Mouse (Mus musculus): ENCODE measurements around the gene Ptprn2. TPM values are rescaled to one million over a fixed set of nuclear protein-coding genes. Genes with fewer than 3 reads are reported as not detected.

Gene Ptprn2
- polyA plus RNA-seq, 1 experiment from 2014 or later, result 0.08 TPM

DNA sequence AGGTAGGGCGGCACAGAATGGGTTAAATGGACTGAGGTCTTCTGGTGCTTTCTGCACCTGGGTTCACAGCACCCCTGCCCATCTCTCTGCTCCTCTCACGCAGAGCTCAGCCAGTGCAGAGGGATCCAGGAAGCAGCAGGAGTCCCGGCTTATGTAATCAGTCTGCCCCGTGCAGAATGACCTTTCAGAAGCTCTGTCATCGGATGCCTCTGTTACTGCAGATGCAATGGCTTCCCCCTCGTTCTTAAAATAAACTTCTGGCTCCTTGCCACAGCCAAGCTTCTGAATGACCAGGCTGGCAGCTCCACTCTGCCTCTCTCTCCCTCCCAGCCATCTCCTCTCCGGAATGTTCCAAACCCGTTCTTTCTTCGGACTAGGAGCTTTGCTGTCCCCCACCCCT lies 714.6 kb downstream of the Ptprn2 start:
- Histone ChIP-seq H3K4me3 (ENCODE audit: low read length) (no peak overlapping the region), H3K36me3 (ENCODE audit: control insufficient read depth, insufficient read depth, low read length) (no peaks in the 10 kb centered on the region), H3K4me2 (replicated peaks; ENCODE audit: low read depth, low read length) (no peak overlapping the region), H3K27ac (ENCODE audit: low read depth, low read length) (no peak overlapping the region), H3K4me1 (ENCODE audit: control insufficient read depth, insufficient read depth, low read length) (no peaks in the 10 kb centered on the region), H3K27me3 (ENCODE audit: control insufficient read depth, insufficient read depth, low read length) (no peaks in the 10 kb centered on the region; the same call in 1 of the 2 replicates), H3K9me3 (ENCODE audit: control insufficient read depth, low read length) (no peaks in the 10 kb centered on the region), H3K9ac (ENCODE audit: low read depth, low read length) (no peak overlapping the region)
- peak; percentile 73 for ATAC-seq (ENCODE audit: low FRiP score, low TSS enrichment)
- WGBS, result 20% methylated on average over 9 of the region's 9 CpGs

- no peaks in the 10 kb centered on the region; the same call in 1 of the 2 replicates for H3K27me3 ChIP-seq (ENCODE audit: control insufficient read depth, insufficient read depth, low read length)
- peak; percentile 39; the same call in 1 of the 2 replicates for ATAC-seq (ENCODE audit: low FRiP score, low TSS enrichment)
- no peaks in the 10 kb centered on the region for H3K4me1 ChIP-seq (ENCODE audit: control insufficient read depth, insufficient read depth, low read length)
- no peak overlapping the region for H3K4me2 ChIP-seq (replicated peaks; ENCODE audit: low read depth, low read length)
- no peak overlapping the region for H3K9ac ChIP-seq (ENCODE audit: low read depth, low read length)
- H3K36me3 ChIP-seq (ENCODE audit: control insufficient read depth, insufficient read depth, low read length), result no peaks in the 10 kb centered on the region
- H3K27ac ChIP-seq (ENCODE audit: low read depth, low read length), result no peak overlapping the region
- no peaks in the 10 kb centered on the region for H3K9me3 ChIP-seq (ENCODE audit: control insufficient read depth, low read length)
- H3K4me3 ChIP-seq (ENCODE audit: low read length), result no peak overlapping the region
- whole genome bisulfite sequencing, result 45% methylated on average over 5 of the region's 5 CpGs
These were observed 715.1 kb downstream of the Ptprn2 start for GRCm38 (mm10) chr12:117200590-117200989.

GRCm38 (mm10) chr12:117203506-117203905 lies 718.0 kb downstream of the Ptprn2 start:
- WGBS, result 59% methylated on average over 7 of the region's 7 CpGs
- no peak overlapping the region for H3K4me2 ChIP-seq (replicated peaks; ENCODE audit: low read depth, low read length)
- H3K36me3 ChIP-seq (ENCODE audit: control insufficient read depth, insufficient read depth, low read length), result no peaks in the 10 kb centered on the region
- no peaks in the 10 kb centered on the region for H3K9me3 ChIP-seq (ENCODE audit: control insufficient read depth, low read length)
- H3K4me3 ChIP-seq (ENCODE audit: low read length), result no peak overlapping the region
- no peak for ATAC-seq (ENCODE audit: low FRiP score, low TSS enrichment)
- no peak overlapping the region for H3K27ac ChIP-seq (ENCODE audit: low read depth, low read length)
- H3K27me3 ChIP-seq (ENCODE audit: control insufficient read depth, insufficient read depth, low read length), result no peaks in the 10 kb centered on the region
- H3K9ac ChIP-seq (ENCODE audit: low read depth, low read length), result no peak overlapping the region
- H3K4me1 ChIP-seq (ENCODE audit: control insufficient read depth, insufficient read depth, low read length), result no peaks in the 10 kb centered on the region

- Histone ChIP-seq H3K27me3 (ENCODE audit: control insufficient read depth, insufficient read depth, low read length) (no peaks in the 10 kb centered on the region), H3K36me3 (ENCODE audit: control insufficient read depth, insufficient read depth, low read length) (no peaks in the 10 kb centered on the region), H3K4me2 (replicated peaks; ENCODE audit: low read depth, low read length) (no peak overlapping the region), H3K27ac (ENCODE audit: low read depth, low read length) (no peak overlapping the region), H3K4me1 (ENCODE audit: control insufficient read depth, insufficient read depth, low read length) (no peaks in the 10 kb centered on the region), H3K9ac (ENCODE audit: low read depth, low read length) (no peak overlapping the region), H3K9me3 (ENCODE audit: control insufficient read depth, low read length) (no peaks in the 10 kb centered on the region), H3K4me3 (ENCODE audit: low read length) (no peak overlapping the region)
- ATAC-seq (ENCODE audit: low FRiP score, low TSS enrichment), result no peak
These were observed 719.4 kb downstream of the Ptprn2 start for GRCm38 (mm10) chr12:117204905-117205304.

DNA sequence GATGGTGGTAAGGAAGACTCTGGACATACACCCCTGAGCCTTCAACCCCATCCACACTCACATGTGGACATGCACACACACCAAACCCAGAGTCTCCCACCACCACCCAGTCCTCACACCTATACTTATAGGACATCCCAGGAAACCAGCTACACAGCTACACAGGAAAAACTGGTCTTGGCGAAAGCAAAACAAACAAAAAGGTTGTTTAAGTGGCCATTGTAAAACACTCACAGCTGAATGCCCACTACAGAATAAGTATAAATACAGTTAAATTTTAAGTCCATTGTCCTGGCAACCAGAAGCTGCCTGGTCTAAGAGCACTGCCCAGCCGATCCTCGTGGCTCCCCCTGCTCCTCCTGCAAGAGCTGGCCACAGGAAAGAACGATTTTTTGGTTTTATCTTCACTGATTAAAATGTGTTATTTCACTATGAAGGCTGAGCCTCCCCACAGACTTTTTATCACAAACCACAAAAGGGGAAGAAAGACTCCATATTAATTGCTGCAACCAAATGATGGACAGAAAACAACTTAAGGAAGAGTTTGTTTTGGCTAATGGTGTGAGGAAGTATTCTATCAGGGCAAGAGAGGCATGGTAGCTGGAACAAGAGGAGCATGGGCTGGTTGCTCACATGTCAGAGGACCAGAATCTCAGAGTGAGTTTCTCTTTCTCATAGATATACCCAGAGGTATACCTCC lies 722.1 kb downstream of the Ptprn2 start:
- ATAC-seq (ENCODE audit: low FRiP score, low TSS enrichment), result no peak
- Histone ChIP-seq H3K4me2 (replicated peaks; ENCODE audit: low read depth, low read length) (no peak overlapping the region), H3K27me3 (ENCODE audit: control insufficient read depth, insufficient read depth, low read length) (no peaks in the 10 kb centered on the region), H3K4me3 (ENCODE audit: low read length) (no peak overlapping the region), H3K36me3 (ENCODE audit: control insufficient read depth, insufficient read depth, low read length) (no peaks in the 10 kb centered on the region), H3K4me1 (ENCODE audit: control insufficient read depth, insufficient read depth, low read length) (no peaks in the 10 kb centered on the region), H3K9me3 (ENCODE audit: control insufficient read depth, low read length) (no peaks in the 10 kb centered on the region), H3K9ac (ENCODE audit: low read depth, low read length) (no peak overlapping the region), H3K27ac (ENCODE audit: low read depth, low read length) (no peak overlapping the region)
- 73% methylated on average over 4 of the region's 4 CpGs for WGBS

GRCm38 (mm10) chr12:117210467-117210866 lies 724.9 kb downstream of the Ptprn2 start:
- no peak overlapping the region for H3K9ac ChIP-seq (ENCODE audit: low read depth, low read length)
- H3K4me3 ChIP-seq (ENCODE audit: low read length), result no peak overlapping the region
- no peak overlapping the region for H3K4me2 ChIP-seq (replicated peaks; ENCODE audit: low read depth, low read length)
- no peaks in the 10 kb centered on the region for H3K4me1 ChIP-seq (ENCODE audit: control insufficient read depth, insufficient read depth, low read length)
- H3K27me3 ChIP-seq (ENCODE audit: control insufficient read depth, insufficient read depth, low read length), result no peaks in the 10 kb centered on the region
- no peaks in the 10 kb centered on the region for H3K9me3 ChIP-seq (ENCODE audit: control insufficient read depth, low read length)
- no peak for ATAC-seq (ENCODE audit: low FRiP score, low TSS enrichment)
- H3K27ac ChIP-seq (ENCODE audit: low read depth, low read length), result no peak overlapping the region
- 89% methylated on average over 4 of the region's 4 CpGs for WGBS
- H3K36me3 ChIP-seq (ENCODE audit: control insufficient read depth, insufficient read depth, low read length), result no peaks in the 10 kb centered on the region

DNA sequence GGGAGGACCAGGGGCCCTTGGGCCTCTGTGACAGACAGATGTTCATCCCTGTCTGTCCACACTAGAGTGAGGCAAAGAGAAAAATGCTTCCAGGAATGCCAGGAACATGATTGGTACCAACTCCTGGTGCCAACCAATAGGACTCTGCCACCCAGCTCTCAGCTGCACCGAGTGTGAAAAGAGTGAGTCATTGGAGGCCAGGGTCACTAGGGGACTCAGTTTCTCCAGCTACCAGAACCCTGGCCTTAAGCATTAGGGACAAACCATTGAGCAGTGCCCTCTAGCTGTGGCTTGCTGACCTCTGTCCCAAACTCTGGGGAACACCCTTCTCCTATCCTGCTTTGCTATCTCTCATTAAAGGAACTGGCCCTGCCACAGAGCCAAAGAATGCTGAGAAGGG lies 728.0 kb downstream of the Ptprn2 start:
- Histone ChIP-seq H3K4me3 (ENCODE audit: low read length) (no peak overlapping the region), H3K9me3 (ENCODE audit: control insufficient read depth, low read length) (no peaks in the 10 kb centered on the region), H3K9ac (ENCODE audit: low read depth, low read length) (no peak overlapping the region), H3K4me1 (ENCODE audit: control insufficient read depth, insufficient read depth, low read length) (no peaks in the 10 kb centered on the region), H3K27ac (ENCODE audit: low read depth, low read length) (no peak overlapping the region), H3K4me2 (replicated peaks; ENCODE audit: low read depth, low read length) (no peak overlapping the region), H3K27me3 (ENCODE audit: control insufficient read depth, insufficient read depth, low read length) (no peaks in the 10 kb centered on the region), H3K36me3 (ENCODE audit: control insufficient read depth, insufficient read depth, low read length) (no peaks in the 10 kb centered on the region)
- ATAC-seq (ENCODE audit: low FRiP score, low TSS enrichment), result no peak
- 67% methylated on average over 1 of the region's 1 CpGs for WGBS

GRCm38 (mm10) chr12:117214272-117214671 lies 728.8 kb downstream of the Ptprn2 start:
- Histone ChIP-seq H3K4me3 (ENCODE audit: low read length) (no peak overlapping the region), H3K4me2 (replicated peaks; ENCODE audit: low read depth, low read length) (no peak overlapping the region), H3K27me3 (ENCODE audit: control insufficient read depth, insufficient read depth, low read length) (no peaks in the 10 kb centered on the region), H3K9me3 (ENCODE audit: control insufficient read depth, low read length) (no peaks in the 10 kb centered on the region), H3K27ac (ENCODE audit: low read depth, low read length) (no peak overlapping the region), H3K9ac (ENCODE audit: low read depth, low read length) (no peak overlapping the region), H3K4me1 (ENCODE audit: control insufficient read depth, insufficient read depth, low read length) (no peaks in the 10 kb centered on the region), H3K36me3 (ENCODE audit: control insufficient read depth, insufficient read depth, low read length) (no peaks in the 10 kb centered on the region)
- WGBS, result 78% methylated on average over 4 of the region's 4 CpGs
- no peak for ATAC-seq (ENCODE audit: low FRiP score, low TSS enrichment)

DNA sequence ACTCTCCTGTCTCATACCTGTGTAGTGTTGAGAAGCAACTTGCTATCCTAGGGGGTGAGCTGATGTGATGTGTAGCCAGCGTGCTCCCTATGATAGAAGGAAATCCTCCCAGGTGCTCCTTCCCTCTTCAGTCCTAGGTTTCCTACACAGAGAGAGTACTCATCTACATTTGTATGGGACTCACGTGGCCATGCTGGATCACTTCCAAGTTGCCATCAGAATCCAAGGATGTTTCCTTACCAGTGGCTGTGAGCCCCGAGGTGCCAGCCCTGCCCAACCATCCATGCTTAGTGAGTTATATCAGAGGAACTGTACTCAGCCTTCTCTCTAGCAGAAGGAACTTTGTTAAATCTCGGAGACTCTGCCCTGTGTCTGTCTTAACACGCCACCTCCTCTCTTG lies 729.4 kb downstream of the Ptprn2 start:
- ATAC-seq (ENCODE audit: low FRiP score, low TSS enrichment), result no peak
- no peaks in the 10 kb centered on the region for H3K9me3 ChIP-seq (ENCODE audit: control insufficient read depth, low read length)
- WGBS, result 80% methylated on average over 5 of the region's 5 CpGs
- H3K4me1 ChIP-seq (ENCODE audit: control insufficient read depth, insufficient read depth, low read length), result no peaks in the 10 kb centered on the region
- H3K36me3 ChIP-seq (ENCODE audit: control insufficient read depth, insufficient read depth, low read length), result no peaks in the 10 kb centered on the region
- no peak overlapping the region for H3K4me2 ChIP-seq (replicated peaks; ENCODE audit: low read depth, low read length)
- H3K27ac ChIP-seq (ENCODE audit: low read depth, low read length), result no peak overlapping the region
- H3K27me3 ChIP-seq (ENCODE audit: control insufficient read depth, insufficient read depth, low read length), result no peaks in the 10 kb centered on the region
- H3K4me3 ChIP-seq (ENCODE audit: low read length), result no peak overlapping the region
- H3K9ac ChIP-seq (ENCODE audit: low read depth, low read length), result no peak overlapping the region
